Mouse (Mus musculus) layer of hippocampus, adult 18-20 months (tissue): ENCODE measurements at regions not wholly inside any gene's neighbourhood (a gene's known extent, or its start where the extent isn't known, plus 50 kb on each side); places are given as distances from the start of the nearest gene placed in this dataset.
"Not testable (repeated sequence)": the region's sequence is repeated elsewhere in the genome, so short reads cannot be mapped to it uniquely, and the experiment has no call there.

Experiments used
- DNase-seq, 2 experiments: peaks; one replicate each; pipeline ENCODE4 v3.0.0; 2022; ENCODE audit warnings: low spot score in 2 of 2

- not testable (repeated sequence) for DNase-seq
Observed at GRCm38 (mm10) chr8:20436956-20437355, 73.9 kb upstream of the Gm15319 start.

- DNase-seq, result not testable (repeated sequence)
Observed at GRCm38 (mm10) chr8:20433236-20433635, 70.2 kb upstream of the Gm15319 start.

DNA sequence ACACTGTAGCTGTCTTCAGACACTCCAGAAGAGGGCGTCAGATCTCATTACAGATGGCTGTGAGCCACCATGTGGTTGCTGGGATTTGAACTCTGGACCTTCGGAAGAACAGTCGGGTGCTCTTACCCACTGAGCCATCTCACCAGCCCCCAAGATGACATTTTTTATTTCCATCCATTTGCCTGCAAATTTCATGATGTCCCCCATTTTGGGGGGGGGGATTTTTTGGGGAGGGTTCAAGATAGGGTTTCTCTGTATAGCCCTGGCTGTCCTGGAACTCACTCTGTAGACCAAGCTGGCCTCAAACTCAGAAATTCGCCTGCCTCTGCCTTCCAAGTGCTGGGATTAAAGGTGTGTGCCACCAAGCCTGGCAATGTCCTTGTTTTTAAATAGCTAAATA is 66.5 kb upstream of the Gm15319 start:
- not testable (repeated sequence) for DNase-seq

DNA sequence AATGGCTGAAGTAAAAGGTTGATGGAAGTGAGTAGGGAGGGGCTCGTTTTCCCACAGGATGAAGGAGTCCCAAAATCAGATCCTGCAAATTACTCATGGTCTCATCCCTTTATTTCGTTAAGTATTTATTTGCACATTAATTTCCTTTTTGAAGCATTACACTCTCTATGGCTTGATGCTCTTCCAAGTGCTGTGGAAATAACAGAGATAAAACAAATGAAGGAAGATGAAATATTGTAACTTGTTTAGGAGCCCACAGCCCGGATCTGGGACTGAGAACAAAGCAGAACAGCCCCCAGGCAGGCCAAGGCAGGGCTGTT is 61.9 kb upstream of the Gm15319 start:
- DNase-seq, result not testable (repeated sequence)

DNA sequence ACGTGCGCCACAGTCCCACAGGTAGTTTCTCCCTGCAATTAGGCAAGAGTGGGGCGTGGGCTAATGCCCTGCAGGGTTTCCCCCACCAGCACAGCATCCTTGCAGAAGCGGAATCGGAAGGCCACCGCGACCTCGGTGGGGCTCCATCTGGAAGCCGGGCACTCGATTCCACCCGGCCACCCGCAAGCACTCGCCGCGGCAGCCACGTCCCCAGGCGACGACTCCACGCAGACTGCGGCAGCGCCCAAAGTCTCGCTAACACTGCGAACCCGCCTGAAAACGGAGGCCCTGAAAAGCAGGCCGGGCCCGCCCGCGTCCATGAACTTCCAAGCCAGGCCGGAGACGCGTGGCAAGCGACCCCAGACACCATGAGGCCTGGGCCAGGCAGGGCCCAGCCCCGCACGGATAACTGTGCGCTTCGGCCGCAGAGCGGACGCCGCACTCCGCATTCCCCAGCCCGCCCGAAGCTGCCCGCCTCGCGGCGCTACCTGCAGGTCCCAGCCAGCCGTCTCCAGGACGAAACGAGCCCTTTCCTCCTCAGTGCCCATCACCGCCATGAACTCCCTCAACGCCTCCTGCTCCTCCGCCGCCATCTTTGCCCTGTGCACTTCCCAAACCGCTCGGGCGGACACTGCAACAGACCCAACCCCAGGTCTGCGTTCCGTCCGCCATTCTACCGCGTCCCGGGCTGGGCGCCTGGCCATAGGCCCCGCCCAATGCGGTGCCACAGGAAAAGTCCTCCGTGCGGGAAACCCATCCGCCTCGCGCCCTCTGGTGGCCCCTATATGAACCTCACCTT is 61.3 kb upstream of the Gm15319 start:
- peak; percentile 100 for DNase-seq

DNA sequence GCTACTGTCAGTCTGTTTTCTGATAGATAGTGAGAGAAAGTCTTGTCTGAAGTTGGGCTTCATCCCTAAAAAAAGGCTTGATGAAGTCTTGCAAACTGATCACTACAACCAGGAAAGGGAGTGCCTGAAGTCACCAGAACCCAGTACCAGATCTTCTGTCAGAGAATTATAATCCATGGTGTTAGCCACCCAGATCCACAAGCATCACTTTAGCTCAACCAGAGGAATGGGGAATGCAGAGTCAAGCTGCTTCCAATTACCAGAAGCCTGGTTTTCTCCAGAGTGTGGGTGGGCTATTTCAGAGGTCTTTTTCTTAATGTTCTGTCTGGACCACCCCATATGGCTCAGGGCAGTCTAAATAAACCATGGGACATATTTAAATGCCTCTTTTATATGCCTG is 57.8 kb upstream of the Gm15319 start:
- DNase-seq, result peak in 1 of 2 experiments; percentile 3
